Mouse (Mus musculus) testis, adult 2 months (tissue): ENCODE data around the gene Spata25. TPM values are rescaled to one million over a fixed set of nuclear protein-coding genes. Genes with fewer than 3 reads are reported as not detected.

Experiments
- H3K27ac ChIP-seq: fragments of 200-500 bp; 2 replicates; pipeline ENCODE4 v1.5.1; 2012; ENCODE audit warnings: low read depth, low read length; ENCODE audit not compliant: control insufficient read depth, insufficient read depth
- H3K27me3 ChIP-seq: fragments of 200-500 bp; 2 replicates; pipeline ENCODE4 v1.6.1; 2012; ENCODE audit warnings: mild to moderate bottlenecking, low read length, moderate library complexity; ENCODE audit not compliant: control insufficient read depth, insufficient read depth
- H3K36me3 ChIP-seq: fragments of 200-500 bp; 2 replicates; pipeline ENCODE4 v1.6.1; 2012; ENCODE audit warnings: mild to moderate bottlenecking, low read length; ENCODE audit not compliant: control insufficient read depth, insufficient read depth
- H3K4me1 ChIP-seq: fragments of 200-500 bp; 2 replicates; pipeline ENCODE4 v1.6.1; 2012; ENCODE audit warnings: low read length; ENCODE audit not compliant: control insufficient read depth, insufficient read depth
- H3K4me3 ChIP-seq: fragments of 200-500 bp; 2 replicates; pipeline ENCODE4 v1.5.1; 2012; ENCODE audit warnings: low read depth, mild to moderate bottlenecking, low read length, moderate library complexity, mixed read lengths; ENCODE audit not compliant: control insufficient read depth
- CTCF ChIP-seq: fragments of 200-500 bp; IDR thresholded peaks from 2 replicates; pipeline ENCODE4 v1.5.1; 2012; ENCODE audit warnings: low read depth, mild to moderate bottlenecking, inconsistent platforms, low read length, moderate library complexity; ENCODE audit not compliant: control insufficient read depth, insufficient read depth, insufficient replicate concordance
- POLR2A ChIP-seq: fragments of 200-500 bp; IDR thresholded peaks from 2 replicates; pipeline ENCODE4 v1.6.1; 2012; ENCODE audit warnings: low read depth, mild to moderate bottlenecking, inconsistent platforms, low read length, moderate library complexity; ENCODE audit not compliant: control insufficient read depth
- polyA plus RNA-seq: library from polyadenylated mRNA; depleted of rRNA; stranded (reverse); fragments of >200 nt; gene quantifications from 2 replicates; pipeline ENCODE4 v1.2.3, GENCODE M21; 2012

The Spata25 gene
- polyA plus RNA-seq, 1 experiment: 154 TPM

DNA sequence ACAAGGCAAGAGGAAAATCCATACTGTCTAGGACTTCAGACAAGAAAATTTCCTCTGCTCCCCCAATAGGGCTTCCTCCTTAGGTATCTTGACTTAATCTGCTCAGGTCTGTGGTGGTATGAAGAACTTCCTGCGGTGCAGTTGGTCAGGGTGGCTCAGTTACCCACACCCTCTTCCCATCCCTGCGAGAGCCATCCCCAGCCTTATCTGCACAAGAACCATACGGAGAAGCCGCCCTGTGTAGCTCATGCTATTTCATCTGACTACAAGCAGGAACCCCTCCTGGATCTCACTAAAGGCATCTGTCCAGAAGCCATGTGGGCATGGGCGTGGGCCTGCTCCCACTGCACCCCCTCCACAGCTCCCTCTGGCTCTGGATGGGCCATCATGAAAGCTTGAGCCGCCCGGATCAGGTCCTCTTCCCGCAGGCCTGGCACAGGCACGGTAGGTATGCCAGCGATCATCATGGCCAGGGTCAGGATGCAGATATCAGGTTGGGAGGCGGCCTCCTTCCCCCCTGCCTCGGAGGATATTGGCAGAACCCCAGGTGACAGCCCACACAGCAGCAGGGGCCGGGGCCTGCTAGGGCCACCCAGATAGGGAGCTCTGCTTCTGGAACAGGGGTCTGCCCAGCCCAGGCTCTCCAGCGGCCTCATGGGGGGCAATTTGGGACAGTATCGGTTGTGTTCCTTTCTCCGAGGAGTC lies 1.0 kb downstream of the Spata25 start:
- Histone ChIP-seq H3K4me1 (peaks cover under 1% of the 10 kb centered on the region), H3K36me3 (no peaks in the 10 kb centered on the region), H3K27ac (no peak overlapping the region), H3K4me3 (peak overlapping the region; percentile 23), H3K27me3 (no peaks in the 10 kb centered on the region)
- no peak for TF ChIP-seq POLR2A

GRCm38 (mm10) chr2:164825521-164825920 lies 2.8 kb downstream of the Spata25 start:
- TF ChIP-seq CTCF: no peak
- no peak for TF ChIP-seq POLR2A
- no peak overlapping the region; the same call in 1 of the 2 replicates for H3K4me3 ChIP-seq
- no peaks in the 10 kb centered on the region; the same call in 1 of the 2 replicates for H3K4me1 ChIP-seq
- no peaks in the 10 kb centered on the region for H3K36me3 ChIP-seq
- no peak overlapping the region for H3K27ac ChIP-seq
- no peaks in the 10 kb centered on the region for H3K27me3 ChIP-seq

DNA sequence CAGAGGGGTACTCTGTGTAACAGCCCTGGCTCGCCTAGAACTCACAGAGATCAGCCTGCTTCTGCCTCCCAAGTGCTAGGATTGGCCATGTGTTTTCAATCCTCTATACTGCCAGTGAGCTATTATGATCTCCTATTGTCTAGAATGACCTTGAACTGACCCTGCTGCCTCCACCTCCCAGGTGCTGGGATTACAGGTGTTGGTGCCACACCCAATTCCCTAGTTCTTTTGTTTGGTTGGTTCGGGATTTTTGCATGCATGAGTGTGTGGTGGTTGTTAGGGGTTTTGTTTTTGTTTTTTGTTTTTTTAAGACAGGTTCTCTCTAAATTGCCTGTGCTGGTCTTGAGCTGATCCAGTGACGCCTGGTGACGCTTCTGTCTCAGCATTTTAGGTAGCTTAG lies 4.4 kb downstream of the Spata25 start:
- H3K36me3 ChIP-seq: no peaks in the 10 kb centered on the region; the same call in 1 of the 2 replicates
- H3K4me1 ChIP-seq: no peaks in the 10 kb centered on the region; the same call in 1 of the 2 replicates
- H3K4me3 ChIP-seq: no peak overlapping the region; the same call in 1 of the 2 replicates
- TF ChIP-seq POLR2A (no peak), CTCF (no peak)
- no peak overlapping the region for H3K27ac ChIP-seq
- no peaks in the 10 kb centered on the region for H3K27me3 ChIP-seq

GRCm38 (mm10) chr2:164823181-164823585 lies 5.2 kb downstream of the Spata25 start:
- Histone ChIP-seq H3K4me3 (peak overlapping the region; percentile 98), H3K4me1 (no peaks in the 10 kb centered on the region; the same call in 1 of the 2 replicates), H3K27ac (peak overlapping the region; percentile 92), H3K36me3 (no peaks in the 10 kb centered on the region; the same call in 1 of the 2 replicates), H3K27me3 (no peaks in the 10 kb centered on the region)
- TF ChIP-seq POLR2A (no peak), CTCF (no peak)

GRCm38 (mm10) chr2:164822636-164823165 lies 5.6 kb downstream of the Spata25 start, which contains the start of gene Zswim1:
Gene Zswim1 (plus strand): TSS chr2:164822686.
- Histone ChIP-seq H3K27ac (peak within 1 kb of the TSS; percentile 92), H3K27me3 (no peaks in the 10 kb centered on the region), H3K4me3 (peak within 1 kb of the TSS; percentile 98), H3K36me3 (no peaks in the 10 kb centered on the region; the same call in 1 of the 2 replicates), H3K4me1 (no peaks in the 10 kb centered on the region; the same call in 1 of the 2 replicates)
- no peak for TF ChIP-seq CTCF
- TF ChIP-seq POLR2A: peak; percentile 94

GRCm38 (mm10) chr2:164821060-164821459 lies 7.3 kb downstream of the Spata25 start:
- peak overlapping the region; percentile 46 for H3K27ac ChIP-seq
- H3K36me3 ChIP-seq: no peaks in the 10 kb centered on the region; the same call in 1 of the 2 replicates
- H3K4me1 ChIP-seq: no peaks in the 10 kb centered on the region; the same call in 1 of the 2 replicates

GRCm38 (mm10) chr2:164817703-164818102 lies 10.6 kb downstream of the Spata25 start:
- no peak overlapping the region for H3K4me3 ChIP-seq
- no peaks in the 10 kb centered on the region; the same call in 1 of the 2 replicates for H3K4me1 ChIP-seq
- H3K27me3 ChIP-seq: no peaks in the 10 kb centered on the region
- no peak overlapping the region for H3K27ac ChIP-seq
- peaks cover 1% of the 10 kb centered on the region; the same call in 1 of the 2 replicates for H3K36me3 ChIP-seq
- no peak for TF ChIP-seq POLR2A
- TF ChIP-seq CTCF: no peak

More at GRCm38 (mm10) chr2:164821060-164821459, 7.3 kb downstream of the Spata25 start:
- peak overlapping the region; percentile 98 for H3K4me3 ChIP-seq
- TF ChIP-seq POLR2A (peak; percentile 21; the same call in 1 of the 2 replicates), CTCF (no peak)
- H3K27me3 ChIP-seq: no peaks in the 10 kb centered on the region
